Mouse (Mus musculus) forebrain, embryonic 10.5 days (tissue): ENCODE data around the gene Ubr3. TPM values are rescaled to one million over a fixed set of nuclear protein-coding genes. Genes with fewer than 3 reads are reported as not detected.
"Not testable (repeated sequence)": the region's sequence is repeated elsewhere in the genome, so short reads cannot be mapped to it uniquely, and the experiment has no call there.

ENCODE experiments used
- DNase-seq: peaks from one replicate; pipeline ENCODE4 v3.0.0-alpha.2; 2017; ENCODE audit warnings: low spot score; ENCODE audit errors: extremely low spot score
- H3K27ac ChIP-seq: fragments of 300-500 bp; sonication (generic); 2 replicates; pipeline ENCODE4 v1.5.1; 2016; ENCODE audit warnings: mild to moderate bottlenecking
- H3K27me3 ChIP-seq: fragments of 300-500 bp; sonication (generic); 2 replicates; pipeline ENCODE4 v1.6.1; 2016; ENCODE audit warnings: mild to moderate bottlenecking; ENCODE audit not compliant: poor library complexity, severe bottlenecking
- H3K36me3 ChIP-seq: fragments of 300-500 bp; sonication (generic); replicated peaks from 2 replicates; pipeline ENCODE4 v1.6.1; 2016; ENCODE audit warnings: mild to moderate bottlenecking, moderate library complexity
- H3K4me1 ChIP-seq: fragments of 300-500 bp; sonication (generic); 2 replicates; pipeline ENCODE4 v1.6.1; 2016
- H3K4me3 ChIP-seq: fragments of 300-500 bp; sonication (generic); 2 replicates; pipeline ENCODE4 v1.5.1; 2016; ENCODE audit warnings: mild to moderate bottlenecking, moderate library complexity
- H3K9me3 ChIP-seq: fragments of 300-500 bp; sonication (generic); 2 replicates; pipeline ENCODE4 v1.6.1; 2016; ENCODE audit warnings: mild to moderate bottlenecking, moderate library complexity
- WGBS: fragments of 180-500 bp; shearing (Covaris S2); methylation state at CpG from one replicate; pipeline ENCODE4 v1.1.7; 2016; 5-methylcytosine and 5-hydroxymethylcytosine counted together
- polyA plus RNA-seq: library from polyadenylated mRNA; unstranded; fragments of >200 nt; fragmentation: Nextera tagmentation; extraction: Ambion mirVana; gene quantifications from 2 replicates; pipeline ENCODE4 v1.2.1, GENCODE M21; 2016

Ubr3 gene
- polyA plus RNA-seq, 1 experiment from 2014 or later, result 11.8 TPM

DNA sequence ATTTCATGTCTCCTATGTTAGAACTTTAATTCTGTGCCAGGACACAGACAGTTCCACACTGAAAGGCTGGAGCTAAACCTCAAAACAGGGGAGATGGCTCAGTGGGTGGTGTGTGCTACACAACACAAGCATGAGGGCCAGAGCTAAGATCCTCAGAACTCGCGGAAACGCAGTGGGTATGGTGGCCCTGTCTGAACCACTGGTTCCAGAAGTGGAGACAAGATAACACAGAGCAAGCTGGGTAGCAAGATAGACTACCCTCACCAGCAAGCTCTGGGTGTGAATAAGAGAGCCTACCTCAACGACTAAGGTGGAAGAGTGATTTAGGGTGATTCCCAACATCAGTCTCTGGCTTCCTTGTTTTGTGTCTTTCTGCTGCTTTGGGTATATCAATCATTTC is 42.2 kb downstream of the Ubr3 start:
- Histone ChIP-seq H3K4me1 (no peaks in the 10 kb centered on the region), H3K27me3 (no peaks in the 10 kb centered on the region), H3K36me3 (peaks cover 61% of the 10 kb centered on the region), H3K9me3 (no peaks in the 10 kb centered on the region), H3K27ac (no peak overlapping the region), H3K4me3 (no peak overlapping the region)
- no peak for DNase-seq
- 94% methylated on average over 4 of the region's 4 CpGs for WGBS

DNA sequence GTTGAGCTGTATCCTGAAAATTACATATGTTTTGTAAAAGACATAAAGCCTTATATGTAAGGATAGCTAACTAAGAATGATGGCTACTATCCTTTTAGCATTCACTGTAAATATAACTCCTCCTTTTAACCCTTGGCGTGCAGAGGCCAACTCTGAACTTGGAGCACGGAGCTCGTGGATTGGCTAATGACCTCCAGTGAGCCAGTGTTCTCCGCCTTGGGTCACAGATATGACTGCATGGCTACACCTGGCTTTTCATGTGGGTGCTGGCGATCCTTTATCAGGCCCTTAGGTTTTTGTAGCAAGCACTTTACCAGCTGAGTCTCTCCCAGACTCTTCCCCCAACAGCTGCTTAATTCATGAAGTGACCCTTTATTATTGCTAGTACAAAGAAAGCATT is 42.6 kb downstream of the Ubr3 start:
- no peaks in the 10 kb centered on the region for H3K9me3 ChIP-seq
- H3K4me3 ChIP-seq, result no peak overlapping the region
- H3K27ac ChIP-seq, result no peak overlapping the region
- peaks cover 57% of the 10 kb centered on the region for H3K36me3 ChIP-seq
- no peaks in the 10 kb centered on the region for H3K4me1 ChIP-seq
- WGBS, result 94% methylated on average over 5 of the region's 5 CpGs
- no peaks in the 10 kb centered on the region for H3K27me3 ChIP-seq
- no peak for DNase-seq

GRCm38 (mm10) chr2:69941391-69942030 is 44.5 kb downstream of the Ubr3 start:
- peaks cover 50% of the 10 kb centered on the region for H3K36me3 ChIP-seq
- no peaks in the 10 kb centered on the region for H3K27me3 ChIP-seq
- H3K9me3 ChIP-seq, result no peaks in the 10 kb centered on the region
- WGBS, result 80% methylated on average over 4 of the region's 4 CpGs
- no peak overlapping the region for H3K4me3 ChIP-seq
- DNase-seq, result no peak
- no peaks in the 10 kb centered on the region for H3K4me1 ChIP-seq
- no peak overlapping the region for H3K27ac ChIP-seq

- Histone ChIP-seq H3K27me3 (no peaks in the 10 kb centered on the region), H3K27ac (no peak overlapping the region), H3K36me3 (peaks cover 78% of the 10 kb centered on the region), H3K9me3 (no peaks in the 10 kb centered on the region), H3K4me1 (no peaks in the 10 kb centered on the region), H3K4me3 (no peak overlapping the region)
- 86% methylated on average over 8 of the region's 8 CpGs for WGBS
- no peak for DNase-seq
Measured at GRCm38 (mm10) chr2:69952849-69953248, 55.8 kb downstream of the Ubr3 start.

DNA sequence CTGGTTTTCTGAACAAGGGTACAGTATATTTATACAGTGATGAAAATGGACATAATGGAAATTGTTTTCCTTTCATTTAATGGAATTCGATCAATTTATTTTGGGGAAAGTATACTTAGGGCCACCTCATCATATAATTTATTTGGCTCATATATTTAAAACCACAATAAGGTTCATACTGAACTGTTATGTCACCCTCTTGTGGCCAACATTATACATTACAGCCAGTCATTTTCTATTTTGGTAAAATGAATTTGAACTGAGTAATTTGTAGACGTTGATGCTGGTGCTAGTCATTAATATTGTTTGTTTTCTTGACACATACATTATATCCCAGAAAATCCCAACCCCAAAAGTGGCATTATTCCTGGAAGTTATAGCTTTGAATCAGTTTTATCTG is 58.6 kb downstream of the Ubr3 start:
- DNase-seq, result no peak
- H3K27ac ChIP-seq, result no peak overlapping the region
- no peaks in the 10 kb centered on the region for H3K27me3 ChIP-seq
- WGBS, result 65% methylated on average over 2 of the region's 2 CpGs
- no peaks in the 10 kb centered on the region for H3K4me1 ChIP-seq
- no peak overlapping the region for H3K4me3 ChIP-seq
- peaks cover 71% of the 10 kb centered on the region for H3K36me3 ChIP-seq
- H3K9me3 ChIP-seq, result no peaks in the 10 kb centered on the region

GRCm38 (mm10) chr2:69957622-69958021 is 60.6 kb downstream of the Ubr3 start:
- H3K9me3 ChIP-seq, result no peaks in the 10 kb centered on the region
- peaks cover 74% of the 10 kb centered on the region for H3K36me3 ChIP-seq
- H3K4me1 ChIP-seq, result no peaks in the 10 kb centered on the region
- H3K27me3 ChIP-seq, result no peaks in the 10 kb centered on the region
- H3K4me3 ChIP-seq, result no peak overlapping the region
- H3K27ac ChIP-seq, result no peak overlapping the region
- 95% methylated on average over 2 of the region's 2 CpGs for WGBS
- DNase-seq, result no peak

- H3K4me3 ChIP-seq, result no peak overlapping the region
- peaks cover 62% of the 10 kb centered on the region for H3K36me3 ChIP-seq
- WGBS, result 92% methylated on average over 2 of the region's 2 CpGs
- no peaks in the 10 kb centered on the region for H3K4me1 ChIP-seq
- no peaks in the 10 kb centered on the region for H3K9me3 ChIP-seq
- no peak overlapping the region for H3K27ac ChIP-seq
- DNase-seq, result no peak
- no peaks in the 10 kb centered on the region for H3K27me3 ChIP-seq
Measured at GRCm38 (mm10) chr2:69974896-69975295, 77.8 kb downstream of the Ubr3 start.

GRCm38 (mm10) chr2:69989224-69989623 is 92.2 kb downstream of the Ubr3 start:
- H3K4me1 ChIP-seq, result no peaks in the 10 kb centered on the region
- no peak overlapping the region for H3K27ac ChIP-seq
- DNase-seq, result no peak
- H3K36me3 ChIP-seq, result peaks cover 61% of the 10 kb centered on the region
- no peak overlapping the region for H3K4me3 ChIP-seq
- H3K27me3 ChIP-seq, result no peaks in the 10 kb centered on the region
- 93% methylated on average over 6 of the region's 6 CpGs for WGBS
- H3K9me3 ChIP-seq, result no peaks in the 10 kb centered on the region

- H3K36me3 ChIP-seq, result peaks cover 62% of the 10 kb centered on the region
- no peaks in the 10 kb centered on the region for H3K4me1 ChIP-seq
- H3K9me3 ChIP-seq, result no peaks in the 10 kb centered on the region
- H3K27me3 ChIP-seq, result no peaks in the 10 kb centered on the region
- 61% methylated on average over 2 of the region's 2 CpGs for WGBS
- DNase-seq, result no peak
- H3K27ac ChIP-seq, result no peak overlapping the region
- H3K4me3 ChIP-seq, result no peak overlapping the region
Measured at GRCm38 (mm10) chr2:69990647-69991046, 93.6 kb downstream of the Ubr3 start.

DNA sequence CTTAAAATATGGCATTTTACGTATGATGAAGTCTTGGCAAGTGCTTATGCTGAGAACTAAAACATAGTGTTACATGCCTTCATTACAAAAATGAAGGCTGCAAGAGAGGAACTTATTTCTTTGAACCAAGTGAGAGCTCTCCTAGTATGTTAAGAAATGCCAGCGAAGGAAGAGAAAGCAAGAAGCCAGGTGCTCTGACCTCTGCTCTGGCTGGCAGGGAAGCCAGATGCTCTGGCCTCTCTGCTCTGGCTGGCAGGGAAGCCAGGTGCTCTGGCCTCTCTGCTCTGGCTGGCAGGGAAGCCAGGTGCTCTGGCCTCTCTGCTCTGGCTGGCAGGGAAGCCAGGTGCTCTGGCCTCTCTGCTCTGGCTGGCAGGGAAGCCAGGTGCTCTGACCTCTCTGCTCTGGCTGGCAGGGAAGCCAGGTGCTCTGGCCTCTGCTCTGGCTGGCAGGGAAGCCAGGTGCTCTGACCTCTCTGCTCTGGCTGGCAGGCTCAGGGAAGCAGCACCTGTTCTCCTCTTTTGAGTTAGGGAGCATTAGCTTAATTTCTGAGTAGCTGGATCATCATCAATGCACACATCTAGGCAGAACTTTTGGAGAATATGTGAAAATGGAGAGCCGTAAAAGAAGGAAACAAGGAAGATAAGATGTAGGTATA is 97.2 kb downstream of the Ubr3 start:
- not testable (repeated sequence) for H3K4me1 ChIP-seq, H3K9me3 ChIP-seq, H3K27ac ChIP-seq, H3K27me3 ChIP-seq, H3K4me3 ChIP-seq, DNase-seq
- H3K36me3 ChIP-seq, result peaks cover 76% of the 10 kb centered on the region
- WGBS, result 91% methylated on average over 3 of the region's 3 CpGs

DNA sequence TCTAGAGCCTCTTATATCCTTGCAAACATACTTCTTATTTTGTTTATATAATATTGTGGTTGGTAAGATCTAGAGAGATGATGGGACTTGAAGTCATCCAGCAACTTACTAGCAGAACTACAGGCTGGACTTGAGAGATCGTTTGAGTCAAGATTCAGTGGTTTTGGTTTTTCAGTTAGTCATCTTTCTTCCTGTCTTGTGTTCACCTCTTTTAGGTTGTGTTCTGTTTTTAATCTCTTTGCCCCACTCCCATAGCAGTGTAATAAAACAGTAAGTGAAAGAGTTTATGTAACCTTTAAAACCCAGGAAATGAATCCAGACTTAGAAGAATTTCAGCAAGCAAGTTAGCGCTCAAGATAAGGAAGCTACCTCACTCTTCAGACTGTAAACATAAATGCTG is 97.7 kb downstream of the Ubr3 start:
- DNase-seq, result no peak
- Histone ChIP-seq H3K9me3 (no peaks in the 10 kb centered on the region), H3K27ac (no peak overlapping the region), H3K4me3 (no peak overlapping the region), H3K27me3 (no peaks in the 10 kb centered on the region), H3K36me3 (peaks cover 71% of the 10 kb centered on the region), H3K4me1 (no peaks in the 10 kb centered on the region)
- 88% methylated on average over 2 of the region's 2 CpGs for WGBS

DNA sequence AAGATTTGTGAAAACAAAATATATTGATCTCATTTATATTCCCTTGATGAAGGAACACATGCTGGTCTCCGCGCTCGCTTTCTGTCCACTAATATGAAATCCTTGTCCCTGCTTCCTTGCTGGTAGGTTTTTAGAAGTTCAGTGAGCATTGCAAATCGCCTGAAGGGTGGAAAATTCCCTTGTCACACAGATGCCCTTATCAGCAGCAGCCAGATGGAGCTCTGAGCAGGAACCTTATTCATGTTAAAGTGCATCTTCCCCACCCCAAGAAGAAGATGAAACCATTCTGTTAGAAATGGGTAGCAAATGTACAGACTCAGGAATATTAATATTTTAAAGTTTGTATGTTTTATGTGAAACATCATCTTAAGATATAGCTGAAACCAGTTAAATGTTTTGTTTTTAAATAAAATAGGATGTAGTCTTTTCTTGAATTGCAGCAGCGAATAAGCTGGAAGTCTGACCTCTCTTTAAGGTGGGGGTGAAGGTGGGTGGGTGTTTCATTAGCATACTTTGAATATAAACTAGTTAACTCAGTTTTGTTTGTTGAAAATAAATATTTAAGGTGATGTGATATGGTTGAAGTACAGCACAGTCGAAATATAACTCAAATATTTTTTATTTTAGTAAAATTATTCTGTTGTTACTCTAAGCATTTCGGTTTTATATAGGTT is 102.2 kb downstream of the Ubr3 start:
- no peak overlapping the region for H3K27ac ChIP-seq
- WGBS, result 90% methylated on average over 7 of the region's 7 CpGs
- H3K4me3 ChIP-seq, result no peak overlapping the region
- H3K36me3 ChIP-seq, result peaks cover 63% of the 10 kb centered on the region
- H3K4me1 ChIP-seq, result no peaks in the 10 kb centered on the region
- no peaks in the 10 kb centered on the region for H3K27me3 ChIP-seq
- no peaks in the 10 kb centered on the region for H3K9me3 ChIP-seq
- DNase-seq, result no peak

DNA sequence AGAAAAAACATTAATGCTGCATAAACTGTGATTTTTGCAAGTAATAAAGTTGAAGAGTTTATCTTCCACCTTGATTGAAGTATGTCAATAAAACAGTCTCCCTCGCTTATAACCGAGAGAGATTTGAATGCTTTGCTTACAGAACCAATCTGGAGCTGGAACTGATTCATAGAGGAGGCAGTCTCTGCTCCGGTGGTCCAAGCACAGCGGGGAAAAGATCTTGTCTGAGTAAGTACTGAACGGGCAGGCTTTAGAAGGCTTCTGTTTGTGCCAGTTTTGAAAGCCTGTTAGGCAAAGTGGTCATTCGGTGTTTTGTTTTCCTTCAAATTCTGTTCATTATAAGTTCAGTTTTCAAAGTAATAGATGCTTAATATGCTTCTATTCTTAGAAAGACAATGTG is 103.3 kb downstream of the Ubr3 start:
- H3K36me3 ChIP-seq, result peaks cover 59% of the 10 kb centered on the region
- no peak overlapping the region for H3K4me3 ChIP-seq
- no peaks in the 10 kb centered on the region for H3K27me3 ChIP-seq
- no peak for DNase-seq
- no peak overlapping the region for H3K27ac ChIP-seq
- WGBS, result 93% methylated on average over 6 of the region's 6 CpGs
- no peaks in the 10 kb centered on the region for H3K9me3 ChIP-seq
- H3K4me1 ChIP-seq, result no peaks in the 10 kb centered on the region
